Mouse (Mus musculus): ENCODE data around the gene Osbpl8. TPM values are rescaled to one million over a fixed set of nuclear protein-coding genes. Genes with fewer than 3 reads are reported as not detected.

Osbpl8 gene
- polyA plus RNA-seq, 1 experiment: 1.3 TPM

GRCm38 (mm10) chr10:111144371-111144959, 20.1 kb upstream of the Osbpl8 start:
- H3K9me3 ChIP-seq: no peaks in the 10 kb centered on the region
- no peaks in the 10 kb centered on the region for H3K4me1 ChIP-seq
- no peak overlapping the region for H3K4me3 ChIP-seq (replicated peaks)
- H3K27me3 ChIP-seq (replicated peaks): no peaks in the 10 kb centered on the region
- no peaks in the 10 kb centered on the region for H3K36me3 ChIP-seq (replicated peaks; ENCODE audit: low read length)
- TF ChIP-seq GATA1 (IDR thresholded peaks at IDR 0.05; ENCODE audit: borderline replicate concordance, low read length): no peak

- peaks cover 2% of the 10 kb centered on the region for H3K27me3 ChIP-seq (replicated peaks)
- H3K36me3 ChIP-seq (replicated peaks; ENCODE audit: low read length): no peaks in the 10 kb centered on the region
- H3K4me1 ChIP-seq: no peaks in the 10 kb centered on the region
- TF ChIP-seq FLI1 (IDR thresholded peaks at IDR 0.05; ENCODE audit: low read length) (no peak), GATA1 (IDR thresholded peaks at IDR 0.05; ENCODE audit: borderline replicate concordance, low read length) (no peak)
- no peaks in the 10 kb centered on the region for H3K9me3 ChIP-seq
- H3K4me3 ChIP-seq (replicated peaks): no peak overlapping the region
Measured at GRCm38 (mm10) chr10:111149761-111150160, 14.8 kb upstream of the Osbpl8 start.

GRCm38 (mm10) chr10:111155065-111155464, 9.5 kb upstream of the Osbpl8 start:
- Histone ChIP-seq H3K4me3 (replicated peaks) (no peak overlapping the region), H3K36me3 (replicated peaks; ENCODE audit: low read length) (no peaks in the 10 kb centered on the region), H3K9me3 (peaks cover 6% of the 10 kb centered on the region; the same call in 1 of the 2 replicates), H3K4me1 (peaks cover 3% of the 10 kb centered on the region), H3K27me3 (replicated peaks) (peaks cover 2% of the 10 kb centered on the region)
- TF ChIP-seq GATA1 (IDR thresholded peaks at IDR 0.05; ENCODE audit: borderline replicate concordance, low read length) (no peak), FLI1 (IDR thresholded peaks at IDR 0.05; ENCODE audit: low read length) (no peak)

- TF ChIP-seq FLI1 (IDR thresholded peaks at IDR 0.05; ENCODE audit: low read length): no peak
- TF ChIP-seq GATA1 (IDR thresholded peaks at IDR 0.05; ENCODE audit: borderline replicate concordance, low read length): no peak
- H3K27me3 ChIP-seq (replicated peaks): peaks cover 2% of the 10 kb centered on the region
- H3K36me3 ChIP-seq (replicated peaks; ENCODE audit: low read length): no peaks in the 10 kb centered on the region
- H3K4me3 ChIP-seq (replicated peaks): no peak overlapping the region
- peaks cover 8% of the 10 kb centered on the region for H3K4me1 ChIP-seq
- peaks cover 6% of the 10 kb centered on the region; the same call in 1 of the 2 replicates for H3K9me3 ChIP-seq
Measured at GRCm38 (mm10) chr10:111155571-111155970, 9.0 kb upstream of the Osbpl8 start.

- Histone ChIP-seq H3K9me3 (peaks cover 6% of the 10 kb centered on the region; the same call in 1 of the 2 replicates), H3K4me3 (replicated peaks) (no peak overlapping the region), H3K4me1 (peaks cover 13% of the 10 kb centered on the region), H3K36me3 (replicated peaks; ENCODE audit: low read length) (no peaks in the 10 kb centered on the region), H3K27me3 (replicated peaks) (peaks cover 2% of the 10 kb centered on the region)
- TF ChIP-seq FLI1 (IDR thresholded peaks at IDR 0.05; ENCODE audit: low read length) (no peak), GATA1 (IDR thresholded peaks at IDR 0.05; ENCODE audit: borderline replicate concordance, low read length) (no peak)
Measured at GRCm38 (mm10) chr10:111156394-111157190, 8.0 kb upstream of the Osbpl8 start.

GRCm38 (mm10) chr10:111157241-111157659, 7.3 kb upstream of the Osbpl8 start:
- peaks cover 6% of the 10 kb centered on the region; the same call in 1 of the 2 replicates for H3K9me3 ChIP-seq
- no peaks in the 10 kb centered on the region for H3K36me3 ChIP-seq (replicated peaks; ENCODE audit: low read length)
- peaks cover 13% of the 10 kb centered on the region for H3K4me1 ChIP-seq
- H3K4me3 ChIP-seq (replicated peaks): no peak overlapping the region
- H3K27me3 ChIP-seq (replicated peaks): peaks cover 2% of the 10 kb centered on the region
- TF ChIP-seq FLI1 (IDR thresholded peaks at IDR 0.05; ENCODE audit: low read length): no peak
- no peak for TF ChIP-seq GATA1 (IDR thresholded peaks at IDR 0.05; ENCODE audit: borderline replicate concordance, low read length)

- Histone ChIP-seq H3K4me1 (peaks cover 34% of the 10 kb centered on the region), H3K4me3 (replicated peaks) (no peak overlapping the region), H3K9me3 (peaks cover 6% of the 10 kb centered on the region; the same call in 1 of the 2 replicates), H3K27me3 (replicated peaks) (no peaks in the 10 kb centered on the region), H3K36me3 (replicated peaks; ENCODE audit: low read length) (no peaks in the 10 kb centered on the region)
- TF ChIP-seq GATA1 (IDR thresholded peaks at IDR 0.05; ENCODE audit: borderline replicate concordance, low read length): no peak
- TF ChIP-seq FLI1 (IDR thresholded peaks at IDR 0.05; ENCODE audit: low read length): no peak
Measured at GRCm38 (mm10) chr10:111159789-111160522, 4.6 kb upstream of the Osbpl8 start.

- peaks cover 6% of the 10 kb centered on the region; the same call in 1 of the 2 replicates for H3K9me3 ChIP-seq
- no peaks in the 10 kb centered on the region for H3K27me3 ChIP-seq (replicated peaks)
- H3K4me3 ChIP-seq (replicated peaks): no peak overlapping the region
- no peak for TF ChIP-seq GATA1 (IDR thresholded peaks at IDR 0.05; ENCODE audit: borderline replicate concordance, low read length)
- no peak for TF ChIP-seq FLI1 (IDR thresholded peaks at IDR 0.05; ENCODE audit: low read length)
- H3K4me1 ChIP-seq: peaks cover 34% of the 10 kb centered on the region
- no peaks in the 10 kb centered on the region for H3K36me3 ChIP-seq (replicated peaks; ENCODE audit: low read length)
Measured at GRCm38 (mm10) chr10:111160540-111160939, 4.0 kb upstream of the Osbpl8 start.

- Histone ChIP-seq H3K36me3 (replicated peaks; ENCODE audit: low read length) (no peaks in the 10 kb centered on the region), H3K4me1 (peaks cover 40% of the 10 kb centered on the region), H3K4me3 (replicated peaks) (no peak overlapping the region), H3K9me3 (peaks cover 6% of the 10 kb centered on the region; the same call in 1 of the 2 replicates), H3K27me3 (replicated peaks) (no peaks in the 10 kb centered on the region)
- TF ChIP-seq FLI1 (IDR thresholded peaks at IDR 0.05; ENCODE audit: low read length) (no peak), GATA1 (IDR thresholded peaks at IDR 0.05; ENCODE audit: borderline replicate concordance, low read length) (no peak)
Measured at GRCm38 (mm10) chr10:111161373-111161772, 3.2 kb upstream of the Osbpl8 start.
